Mouse (Mus musculus): ENCODE measurements at regions not wholly inside any gene's neighbourhood (a gene's known extent, or its start where the extent isn't known, plus 50 kb on each side); places are given as distances from the start of the nearest gene placed in this dataset.

GRCm38 (mm10) chr12:27083645-27084550, 258.5 kb downstream of the Sox11 start:
- no peak for ATAC-seq (ENCODE audit: insufficient read depth)

GRCm38 (mm10) chr12:27083089-27083488, 259.3 kb downstream of the Sox11 start:
- no peak overlapping the region; the same call in 1 of the 2 replicates for H3K9ac ChIP-seq
- 2% methylated on average over 8 of the region's 8 CpGs for WGBS
- no peaks in the 10 kb centered on the region for H3K27me3 ChIP-seq (ENCODE audit: insufficient read depth, low read length)
- TF ChIP-seq CTCF (IDR thresholded peaks at IDR 0.05; ENCODE audit: low read depth): no peak
- peak; percentile 51; the same call in 1 of the 2 replicates for ATAC-seq (ENCODE audit: insufficient read depth)
- H3K27ac ChIP-seq (ENCODE audit: low read depth): no peak overlapping the region; the same call in 1 of the 2 replicates
- H3K9me3 ChIP-seq (ENCODE audit: low read depth, low read length): no peaks in the 10 kb centered on the region
- peak overlapping the region; percentile 55 for H3K4me2 ChIP-seq
- no peaks in the 10 kb centered on the region for H3K4me1 ChIP-seq (ENCODE audit: insufficient read depth)
- peak; percentile 41 for DNase-seq
- no peaks in the 10 kb centered on the region for H3K36me3 ChIP-seq (ENCODE audit: insufficient read depth)
- peak overlapping the region; percentile 10; the same call in 1 of the 2 replicates for H3K4me3 ChIP-seq (ENCODE audit: low read depth, low read length)

More at GRCm38 (mm10) chr12:27083645-27084550, 258.5 kb downstream of the Sox11 start:
- Histone ChIP-seq H3K4me3 (ENCODE audit: low read depth, low read length) (no peak overlapping the region), H3K4me2 (no peak overlapping the region), H3K27me3 (ENCODE audit: insufficient read depth, low read length) (no peaks in the 10 kb centered on the region), H3K27ac (ENCODE audit: low read depth) (no peak overlapping the region), H3K9me3 (ENCODE audit: low read depth, low read length) (no peaks in the 10 kb centered on the region), H3K9ac (no peak overlapping the region), H3K36me3 (ENCODE audit: insufficient read depth) (no peaks in the 10 kb centered on the region), H3K4me1 (ENCODE audit: insufficient read depth) (no peaks in the 10 kb centered on the region)
- TF ChIP-seq CTCF (IDR thresholded peaks at IDR 0.05; ENCODE audit: low read depth): no peak
- peak; percentile 30 for DNase-seq
- WGBS: 17% methylated on average over 4 of the region's 4 CpGs

GRCm38 (mm10) chr12:27082624-27083023, 259.8 kb downstream of the Sox11 start:
- DNase-seq: peak; percentile 72
- H3K4me1 ChIP-seq (ENCODE audit: insufficient read depth): no peaks in the 10 kb centered on the region

GRCm38 (mm10) chr12:27076107-27076738, 266.2 kb downstream of the Sox11 start:
- Histone ChIP-seq H3K9me3 (ENCODE audit: low read depth, low read length) (no peaks in the 10 kb centered on the region), H3K4me3 (ENCODE audit: low read depth, low read length) (no peak overlapping the region), H3K9ac (no peak overlapping the region), H3K4me1 (ENCODE audit: insufficient read depth) (no peaks in the 10 kb centered on the region), H3K27me3 (ENCODE audit: insufficient read depth, low read length) (no peaks in the 10 kb centered on the region), H3K27ac (ENCODE audit: low read depth) (no peak overlapping the region), H3K36me3 (ENCODE audit: insufficient read depth) (no peaks in the 10 kb centered on the region), H3K4me2 (no peak overlapping the region)
- ATAC-seq (ENCODE audit: insufficient read depth) (no peak), DNase-seq (no peak)
- 81% methylated on average over 6 of the region's 6 CpGs for WGBS
- TF ChIP-seq CTCF (IDR thresholded peaks at IDR 0.05; ENCODE audit: low read depth): no peak

More at GRCm38 (mm10) chr12:27082624-27083023, 259.8 kb downstream of the Sox11 start:
- peak overlapping the region; percentile 10; the same call in 1 of the 2 replicates for H3K4me3 ChIP-seq (ENCODE audit: low read depth, low read length)
- no peak overlapping the region; the same call in 1 of the 2 replicates for H3K9ac ChIP-seq
- H3K9me3 ChIP-seq (ENCODE audit: low read depth, low read length): no peaks in the 10 kb centered on the region
- H3K36me3 ChIP-seq (ENCODE audit: insufficient read depth): no peaks in the 10 kb centered on the region
- no peaks in the 10 kb centered on the region for H3K27me3 ChIP-seq (ENCODE audit: insufficient read depth, low read length)
- no peak overlapping the region for H3K27ac ChIP-seq (ENCODE audit: low read depth)
- H3K4me2 ChIP-seq: peak overlapping the region; percentile 55
- peak; percentile 87 for ATAC-seq (ENCODE audit: insufficient read depth)
- TF ChIP-seq CTCF (IDR thresholded peaks at IDR 0.05; ENCODE audit: low read depth): no peak
- 3% methylated on average over 8 of the region's 8 CpGs for WGBS

- no peaks in the 10 kb centered on the region for H3K36me3 ChIP-seq (ENCODE audit: insufficient read depth)
- no peaks in the 10 kb centered on the region for H3K9me3 ChIP-seq (ENCODE audit: low read depth, low read length)
- ATAC-seq (ENCODE audit: insufficient read depth) (no peak), DNase-seq (peak; percentile 8)
- H3K4me1 ChIP-seq (ENCODE audit: insufficient read depth): peaks cover 15% of the 10 kb centered on the region
- WGBS: 45% methylated on average over 9 of the region's 9 CpGs
- no peaks in the 10 kb centered on the region for H3K27me3 ChIP-seq (ENCODE audit: insufficient read depth, low read length)
- no peak overlapping the region for H3K4me3 ChIP-seq (ENCODE audit: low read depth, low read length)
- no peak overlapping the region for H3K4me2 ChIP-seq
- TF ChIP-seq CTCF (IDR thresholded peaks at IDR 0.05; ENCODE audit: low read depth): no peak
- H3K27ac ChIP-seq (ENCODE audit: low read depth): no peak overlapping the region
- H3K9ac ChIP-seq: no peak overlapping the region
Measured at GRCm38 (mm10) chr12:27065011-27065517, 277.3 kb downstream of the Sox11 start.

- no peak overlapping the region for H3K4me2 ChIP-seq
- H3K4me1 ChIP-seq (ENCODE audit: insufficient read depth): peaks cover 15% of the 10 kb centered on the region
- ATAC-seq (ENCODE audit: insufficient read depth) (no peak), DNase-seq (no peak)
- H3K4me3 ChIP-seq (ENCODE audit: low read depth, low read length): no peak overlapping the region
- WGBS: 82% methylated on average over 4 of the region's 4 CpGs
- H3K9me3 ChIP-seq (ENCODE audit: low read depth, low read length): no peaks in the 10 kb centered on the region
- no peak for TF ChIP-seq CTCF (IDR thresholded peaks at IDR 0.05; ENCODE audit: low read depth)
- H3K36me3 ChIP-seq (ENCODE audit: insufficient read depth): no peaks in the 10 kb centered on the region
- no peak overlapping the region for H3K27ac ChIP-seq (ENCODE audit: low read depth)
- H3K27me3 ChIP-seq (ENCODE audit: insufficient read depth, low read length): no peaks in the 10 kb centered on the region
- no peak overlapping the region for H3K9ac ChIP-seq
Measured at GRCm38 (mm10) chr12:27063518-27063917, 278.9 kb downstream of the Sox11 start.

Measured in lung, embryonic 14.5 days (tissue).